Mouse (Mus musculus): ENCODE results near the gene Phospho2. TPM values are rescaled to one million over a fixed set of nuclear protein-coding genes. Genes with fewer than 3 reads are reported as not detected.

Gene Phospho2
- polyA plus RNA-seq (2015; fragmentation: Nextera tagmentation; extraction: Ambion mirVana), result 35.3 and 37.8 TPM in 2 replicates

DNA sequence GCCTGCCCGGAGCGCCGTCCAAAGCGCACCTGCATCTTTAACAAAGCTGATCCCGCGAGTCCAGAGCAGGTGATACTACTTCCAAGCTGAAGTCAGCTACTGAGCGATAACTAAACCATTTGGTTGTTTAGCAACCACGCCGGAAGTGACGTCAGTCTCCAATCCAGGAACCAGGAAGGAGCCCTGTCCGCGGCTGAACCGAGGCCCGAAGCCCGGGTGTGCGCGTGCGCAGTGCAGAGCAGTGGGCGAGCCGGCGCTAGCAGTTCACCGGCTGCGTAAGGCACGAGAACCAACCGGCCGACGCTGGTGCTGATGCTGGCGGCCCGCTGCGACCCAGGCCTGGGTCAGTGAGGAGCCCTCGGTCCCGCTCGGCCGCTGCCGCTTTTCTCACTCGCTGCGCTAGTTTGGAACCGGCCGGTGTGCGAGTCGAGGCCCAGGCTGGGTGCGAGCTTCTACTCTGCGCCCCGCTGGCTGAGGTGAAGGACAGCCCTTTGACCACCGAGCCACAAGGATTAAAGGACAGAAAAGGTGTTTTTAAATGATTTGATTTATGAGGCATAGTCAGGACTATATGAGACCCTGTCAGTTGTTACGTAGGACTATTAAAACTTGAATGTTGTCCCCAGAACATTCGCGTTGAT is at the start of gene Phospho2, which contains the start of gene Ccdc173:
Gene Phospho2, plus strand, starts transcription at position 195 of the 641 bp plus-strand sequence.
Gene Ccdc173, minus strand, starts transcription at position 147 of the 641 bp plus-strand sequence.
- no peaks in the 10 kb centered on the region for H3K9me3 ChIP-seq
- no peaks in the 10 kb centered on the region for H3K27me3 ChIP-seq (replicated peaks)
- ATAC-seq (replicated peaks), result peak; percentile 98
- H3K4me3 ChIP-seq, result peak within 1 kb of the TSS; percentile 58
- H3K27ac ChIP-seq, result peak within 1 kb of the TSS; percentile 90
- 1% methylated on average over 48 of the region's 48 CpGs for WGBS
- H3K36me3 ChIP-seq (replicated peaks), result peaks cover 14% of the 10 kb centered on the region; the same call in 1 of the 2 replicates
- peak within 1 kb of the TSS; percentile 86 for H3K9ac ChIP-seq
- peak within 1 kb of the TSS; percentile 90 for H3K4me2 ChIP-seq
- peaks cover 17% of the 10 kb centered on the region for H3K4me1 ChIP-seq

DNA sequence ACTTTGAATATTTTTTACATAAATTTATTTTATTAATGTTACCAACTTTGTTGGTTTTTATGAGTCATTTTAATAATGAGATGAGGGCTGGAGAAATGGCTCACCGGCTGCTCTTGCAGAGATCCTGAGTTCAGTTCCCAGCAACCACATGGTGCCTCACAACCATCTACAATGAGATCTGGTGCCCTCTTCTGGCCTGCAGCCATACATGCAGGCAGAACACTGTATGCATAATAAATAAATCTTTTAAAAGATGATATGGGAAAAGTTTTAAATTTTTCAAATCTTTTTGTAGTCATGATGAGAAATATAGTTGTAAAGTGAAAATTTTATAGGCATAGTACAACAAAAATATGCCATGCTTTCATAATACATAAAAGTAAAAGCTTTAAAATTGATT is 44.3 kb upstream of the Phospho2 start:
- Histone ChIP-seq H3K27ac (no peak overlapping the region), H3K9me3 (no peaks in the 10 kb centered on the region; the same call in 1 of the 2 replicates), H3K4me1 (no peaks in the 10 kb centered on the region), H3K4me2 (no peak overlapping the region), H3K27me3 (replicated peaks) (no peaks in the 10 kb centered on the region), H3K9ac (no peak overlapping the region), H3K4me3 (no peak overlapping the region), H3K36me3 (replicated peaks) (peaks cover 50% of the 10 kb centered on the region)
- WGBS, result 95% methylated on average over 1 of the region's 1 CpGs
- no peak for ATAC-seq (replicated peaks)

DNA sequence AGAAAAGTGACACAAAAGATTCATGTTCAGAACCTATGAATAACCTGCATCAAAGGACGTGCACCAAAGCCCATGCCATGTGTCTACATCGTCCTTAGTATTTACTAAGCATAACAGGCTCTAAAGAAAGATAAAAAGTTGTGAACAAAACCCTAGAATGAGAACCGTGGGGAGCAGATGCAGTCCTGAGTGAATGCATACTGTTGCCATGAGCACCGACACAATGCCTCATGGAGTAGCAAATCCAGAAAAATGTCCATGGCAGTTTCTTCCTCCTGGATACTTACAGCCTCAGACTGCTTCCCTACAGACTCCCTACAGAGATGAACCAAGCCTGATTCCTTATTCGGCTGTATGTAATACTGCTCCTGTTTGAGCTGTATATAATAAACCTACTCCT is 28.4 kb upstream of the Phospho2 start:
- Histone ChIP-seq H3K4me1 (no peaks in the 10 kb centered on the region), H3K4me2 (no peak overlapping the region), H3K36me3 (replicated peaks) (no peaks in the 10 kb centered on the region), H3K9ac (no peak overlapping the region), H3K27ac (no peak overlapping the region), H3K4me3 (no peak overlapping the region), H3K27me3 (replicated peaks) (no peaks in the 10 kb centered on the region), H3K9me3 (no peaks in the 10 kb centered on the region)
- 21% methylated on average over 5 of the region's 5 CpGs for WGBS
- no peak for ATAC-seq (replicated peaks)

DNA sequence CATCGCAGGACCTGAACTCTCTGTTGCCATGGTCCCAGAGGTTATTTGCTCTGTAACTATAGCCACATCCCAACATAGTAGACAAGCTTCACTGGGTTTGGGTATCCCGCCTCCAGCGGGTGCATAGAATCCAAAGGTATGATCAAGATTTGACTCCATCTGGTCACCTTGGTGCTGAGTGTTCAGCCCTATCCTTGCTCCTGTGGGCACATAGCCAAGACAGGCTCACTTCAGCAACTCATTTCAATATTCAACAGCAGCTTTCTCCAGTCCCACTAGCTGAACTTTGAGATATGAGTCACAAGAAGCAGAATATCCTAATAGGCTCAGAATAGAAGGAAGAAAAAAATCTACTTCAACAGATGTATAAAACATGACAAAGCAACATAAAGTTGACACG is 26.1 kb upstream of the Phospho2 start:
- H3K9ac ChIP-seq, result no peak overlapping the region
- no peaks in the 10 kb centered on the region for H3K36me3 ChIP-seq (replicated peaks)
- WGBS, result 91% methylated on average over 4 of the region's 4 CpGs
- no peaks in the 10 kb centered on the region for H3K9me3 ChIP-seq
- H3K27ac ChIP-seq, result no peak overlapping the region
- no peaks in the 10 kb centered on the region for H3K27me3 ChIP-seq (replicated peaks)
- no peak overlapping the region for H3K4me2 ChIP-seq
- ATAC-seq (replicated peaks), result no peak
- no peak overlapping the region for H3K4me3 ChIP-seq
- H3K4me1 ChIP-seq, result no peaks in the 10 kb centered on the region

DNA sequence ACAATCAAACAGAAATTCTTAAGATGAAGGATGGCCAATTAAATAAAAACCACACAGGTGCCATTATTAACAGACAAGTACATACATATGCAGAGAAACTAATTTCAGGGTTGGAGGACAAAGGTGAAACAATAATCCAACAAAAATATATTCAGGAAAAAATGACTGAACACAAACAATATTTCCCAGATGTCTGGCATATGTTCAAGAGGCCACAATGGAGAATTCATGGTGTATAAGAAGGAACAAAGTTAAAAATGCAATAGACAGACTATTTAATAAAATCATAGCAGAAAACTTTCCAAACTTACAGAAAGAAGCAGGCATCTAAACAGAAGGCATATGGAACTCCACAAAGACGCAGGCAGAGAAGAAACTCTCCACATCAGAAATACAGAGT is 24.7 kb upstream of the Phospho2 start:
- no peaks in the 10 kb centered on the region for H3K27me3 ChIP-seq (replicated peaks)
- ATAC-seq (replicated peaks), result no peak
- H3K27ac ChIP-seq, result no peak overlapping the region
- no peaks in the 10 kb centered on the region for H3K36me3 ChIP-seq (replicated peaks)
- no peaks in the 10 kb centered on the region for H3K9me3 ChIP-seq
- H3K4me2 ChIP-seq, result no peak overlapping the region
- WGBS, result 80% methylated on average over 1 of the region's 1 CpGs
- H3K9ac ChIP-seq, result no peak overlapping the region
- no peak overlapping the region for H3K4me3 ChIP-seq
- no peaks in the 10 kb centered on the region for H3K4me1 ChIP-seq

DNA sequence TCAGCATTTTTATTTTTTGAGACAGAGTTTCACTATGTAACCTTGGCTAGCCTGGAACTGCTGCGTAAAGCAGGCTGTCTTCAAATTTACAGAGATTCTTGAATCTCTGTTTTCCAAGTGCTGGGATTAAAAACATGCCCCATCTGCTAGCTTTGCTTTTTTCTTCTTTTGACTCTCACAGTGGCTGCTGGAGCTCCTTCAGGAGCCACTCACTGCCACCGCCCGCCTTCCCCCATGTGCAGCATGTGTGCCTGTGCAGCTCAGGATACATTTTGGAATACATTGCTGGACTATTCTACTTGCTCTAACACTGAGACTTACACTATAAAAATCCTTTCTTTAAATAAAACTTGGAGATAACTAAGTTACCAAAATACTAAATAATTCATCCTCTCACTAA is 16.1 kb upstream of the Phospho2 start:
- H3K4me3 ChIP-seq, result no peak overlapping the region
- no peaks in the 10 kb centered on the region for H3K9me3 ChIP-seq
- no peak for ATAC-seq (replicated peaks)
- H3K27me3 ChIP-seq (replicated peaks), result no peaks in the 10 kb centered on the region
- 98% methylated on average over 3 of the region's 3 CpGs for WGBS
- no peaks in the 10 kb centered on the region for H3K4me1 ChIP-seq
- no peak overlapping the region for H3K9ac ChIP-seq
- H3K36me3 ChIP-seq (replicated peaks), result no peaks in the 10 kb centered on the region
- no peak overlapping the region for H3K27ac ChIP-seq
- H3K4me2 ChIP-seq, result no peak overlapping the region

DNA sequence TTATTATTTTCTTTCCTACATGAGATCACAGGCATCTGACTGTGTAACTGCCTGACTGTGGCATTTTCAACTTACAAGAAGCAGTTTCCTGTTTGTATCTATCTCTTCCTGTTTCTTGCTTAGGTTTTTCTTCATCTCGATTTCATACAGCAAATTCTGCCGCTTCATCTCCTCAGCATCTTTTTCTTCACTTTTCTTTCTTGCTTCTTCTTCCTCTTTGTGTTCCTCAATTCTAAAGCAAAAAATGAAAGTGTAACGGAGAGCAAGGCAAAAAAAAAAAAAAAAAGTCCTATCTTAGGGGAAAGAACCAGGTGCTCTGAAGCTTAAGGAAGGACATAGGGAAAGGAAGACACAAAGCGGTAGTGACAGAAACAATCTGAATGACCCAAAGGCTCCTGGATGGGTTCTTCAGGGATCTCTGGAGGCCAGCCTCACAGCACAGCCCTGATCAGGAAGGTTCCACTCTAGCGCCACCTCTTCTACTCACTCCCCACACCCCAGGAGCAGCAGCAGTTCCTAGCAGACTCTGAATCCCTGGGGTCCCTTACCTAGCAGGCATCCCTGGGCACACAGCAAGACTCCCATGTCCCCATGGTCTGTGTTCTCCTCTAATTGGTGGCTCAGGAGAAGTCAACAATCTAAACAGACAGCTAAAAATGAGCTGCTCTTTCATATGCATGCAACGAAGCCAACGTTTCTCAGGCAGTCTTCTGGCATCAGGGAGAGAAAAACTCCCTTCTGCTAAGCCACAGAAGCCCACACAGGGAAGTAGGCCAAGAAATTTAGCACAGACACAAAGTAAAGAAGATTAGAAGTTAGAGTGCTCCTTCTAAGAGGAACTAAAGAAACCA is 11.2 kb upstream of the Phospho2 start:
- Histone ChIP-seq H3K4me2 (no peak overlapping the region), H3K4me3 (no peak overlapping the region), H3K36me3 (replicated peaks) (0 out of 2 replicates have a peak, but pooled peaks cover 6% of the 10 kb centered on the region), H3K9ac (no peak overlapping the region), H3K4me1 (no peaks in the 10 kb centered on the region), H3K27me3 (replicated peaks) (no peaks in the 10 kb centered on the region), H3K9me3 (no peaks in the 10 kb centered on the region), H3K27ac (no peak overlapping the region)
- no peak for ATAC-seq (replicated peaks)
- WGBS, result 70% methylated on average over 7 of the region's 7 CpGs

DNA sequence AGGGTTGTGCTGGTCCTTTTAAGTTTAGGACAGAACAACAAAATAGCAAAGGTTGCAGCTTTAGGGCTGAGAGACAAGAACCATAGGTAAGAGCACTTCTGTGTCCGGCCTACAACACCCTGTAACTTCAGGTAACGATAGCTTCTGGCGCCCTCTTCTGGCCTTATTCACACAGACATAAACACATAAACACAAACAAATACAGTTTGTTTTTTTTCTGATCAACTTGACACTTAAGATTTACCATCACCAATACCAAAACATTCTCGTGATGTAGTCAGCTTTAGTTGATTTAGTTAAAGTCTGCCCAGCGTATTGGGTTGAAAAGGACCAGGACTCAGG is 10.6 kb upstream of the Phospho2 start:
- Histone ChIP-seq H3K36me3 (replicated peaks) (0 out of 2 replicates have a peak, but pooled peaks cover 6% of the 10 kb centered on the region), H3K9me3 (no peaks in the 10 kb centered on the region), H3K4me1 (no peaks in the 10 kb centered on the region), H3K27me3 (replicated peaks) (no peaks in the 10 kb centered on the region), H3K9ac (no peak overlapping the region), H3K4me3 (no peak overlapping the region), H3K27ac (no peak overlapping the region), H3K4me2 (no peak overlapping the region)
- 48% methylated on average over 5 of the region's 5 CpGs for WGBS
- ATAC-seq (replicated peaks), result no peak

DNA sequence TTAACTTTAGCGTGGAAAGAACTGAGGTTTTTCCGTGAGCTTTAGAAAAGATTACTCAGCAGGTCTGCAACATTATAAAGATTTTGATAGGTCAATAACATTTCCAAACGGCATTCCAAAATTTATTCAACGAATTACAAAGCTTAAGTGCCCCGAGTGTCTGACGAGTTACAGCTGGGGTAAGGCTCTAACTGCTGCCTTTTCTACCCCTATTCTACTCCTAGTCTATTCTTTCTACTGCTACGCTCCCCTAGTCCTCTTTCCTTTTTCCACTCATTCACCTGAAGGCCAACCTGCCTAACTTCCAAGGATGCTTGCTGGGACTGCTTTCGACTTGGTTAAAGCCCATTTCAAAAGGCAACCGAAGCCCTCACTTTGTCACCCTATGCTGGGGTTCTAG is 449 bp upstream of the Phospho2 start:
- H3K9me3 ChIP-seq, result no peaks in the 10 kb centered on the region
- WGBS, result 27% methylated on average over 9 of the region's 9 CpGs

DNA sequence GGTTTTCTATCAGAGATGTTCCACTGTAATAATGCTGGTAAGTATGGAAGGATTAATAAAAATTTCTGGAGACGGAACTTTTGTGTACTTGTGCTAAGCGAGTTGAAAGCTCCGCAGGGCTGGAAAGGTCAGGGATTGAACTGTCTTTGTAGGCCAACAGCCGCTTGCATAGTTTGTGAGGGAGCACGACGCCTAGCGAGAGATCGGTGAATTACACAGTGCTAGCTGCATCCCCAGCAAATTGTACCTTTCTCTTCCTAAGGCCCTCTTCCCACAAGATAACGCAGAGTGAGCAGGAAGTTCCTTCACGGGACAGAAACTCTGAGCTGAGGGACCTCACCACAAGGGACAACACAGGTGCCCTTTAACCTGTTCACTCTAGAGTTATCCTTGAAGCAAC is 862 bp downstream of the Phospho2 start:
- peak; percentile 18; the same call in 1 of the 2 replicates for ATAC-seq (replicated peaks)
- under 1% methylated on average over 10 of the region's 10 CpGs for WGBS
- H3K27ac ChIP-seq, result peak overlapping the region; percentile 90; the same call in 1 of the 2 replicates

More for the DNA sequence above, 449 bp upstream of the Phospho2 start:
- 0 out of 2 replicates have a peak, but pooled peaks cover 13% of the 10 kb centered on the region for H3K36me3 ChIP-seq (replicated peaks)
- H3K4me2 ChIP-seq, result peak overlapping the region; percentile 90
- peak; percentile 28 for ATAC-seq (replicated peaks)
- H3K27me3 ChIP-seq (replicated peaks), result no peaks in the 10 kb centered on the region
- peak overlapping the region; percentile 65 for H3K9ac ChIP-seq
- H3K4me1 ChIP-seq, result peaks cover 17% of the 10 kb centered on the region
- H3K4me3 ChIP-seq, result peak overlapping the region; percentile 58
- peak overlapping the region; percentile 90 for H3K27ac ChIP-seq

DNA sequence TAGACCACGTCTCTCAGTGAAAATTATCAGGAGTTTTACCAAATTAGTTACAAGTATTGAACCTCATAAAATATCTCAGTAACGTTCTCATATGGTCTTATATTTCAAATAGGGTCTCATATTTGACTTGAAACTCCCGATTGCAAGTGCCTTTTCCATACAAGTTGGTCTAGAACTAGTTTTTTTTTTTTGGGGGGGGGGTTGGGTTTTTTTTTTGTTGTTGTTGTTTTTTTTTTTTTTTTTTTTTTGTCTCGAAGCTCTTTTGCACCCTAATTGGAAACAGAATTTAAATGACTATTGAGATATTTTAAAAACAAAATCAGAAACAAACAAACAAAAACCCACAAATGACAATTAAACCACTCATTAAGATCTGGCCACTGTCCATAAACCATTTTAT is 1.3 kb downstream of the Phospho2 start:
- H3K36me3 ChIP-seq (replicated peaks), result peaks cover 20% of the 10 kb centered on the region
- H3K4me2 ChIP-seq, result peak overlapping the region; percentile 90
- peaks cover 17% of the 10 kb centered on the region for H3K4me1 ChIP-seq
- no peak for ATAC-seq (replicated peaks)
- no peak overlapping the region for H3K9ac ChIP-seq
- peak overlapping the region; percentile 58; the same call in 1 of the 2 replicates for H3K4me3 ChIP-seq
- 76% methylated on average over 4 of the region's 4 CpGs for WGBS
- no peaks in the 10 kb centered on the region for H3K9me3 ChIP-seq
- H3K27me3 ChIP-seq (replicated peaks), result no peaks in the 10 kb centered on the region
- H3K27ac ChIP-seq, result 0 out of 2 replicates have a peak overlapping the region, but pooled peaks have one; percentile 90

More for the DNA sequence above, 862 bp downstream of the Phospho2 start:
- H3K9ac ChIP-seq, result peak overlapping the region; percentile 86; the same call in 1 of the 2 replicates
- H3K27me3 ChIP-seq (replicated peaks), result no peaks in the 10 kb centered on the region
- peak overlapping the region; percentile 58 for H3K4me3 ChIP-seq
- H3K4me2 ChIP-seq, result peak overlapping the region; percentile 90
- no peaks in the 10 kb centered on the region for H3K9me3 ChIP-seq
- peaks cover 16% of the 10 kb centered on the region; the same call in 1 of the 2 replicates for H3K36me3 ChIP-seq (replicated peaks)
- peaks cover 17% of the 10 kb centered on the region for H3K4me1 ChIP-seq

DNA sequence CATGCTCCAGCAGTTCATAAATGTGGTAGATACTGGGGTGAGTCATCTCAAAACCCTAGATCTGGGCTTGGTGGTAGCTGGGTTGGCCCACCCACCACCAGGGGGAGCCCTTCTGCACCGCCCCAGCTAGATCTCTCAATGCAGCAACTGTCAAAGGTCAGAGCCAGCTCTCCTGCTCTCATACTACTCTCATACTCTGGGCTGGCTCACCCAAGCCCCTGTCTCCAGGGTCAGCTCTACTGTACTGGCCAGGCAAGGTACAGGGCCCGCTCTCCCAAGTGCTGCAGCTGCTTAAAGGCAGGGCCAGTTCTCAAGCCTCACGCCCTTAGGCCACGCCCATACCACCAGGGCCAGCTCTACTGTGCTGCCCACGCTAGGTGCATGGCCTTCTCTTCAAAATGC is 13.5 kb downstream of the Phospho2 start:
- H3K9me3 ChIP-seq, result no peaks in the 10 kb centered on the region
- H3K9ac ChIP-seq, result no peak overlapping the region
- no peaks in the 10 kb centered on the region for H3K27me3 ChIP-seq (replicated peaks)
- no peaks in the 10 kb centered on the region for H3K36me3 ChIP-seq (replicated peaks)
- H3K4me3 ChIP-seq, result no peak overlapping the region
- no peaks in the 10 kb centered on the region for H3K4me1 ChIP-seq
- 57% methylated on average over 5 of the region's 5 CpGs for WGBS
- H3K4me2 ChIP-seq, result no peak overlapping the region
- no peak for ATAC-seq (replicated peaks)
- H3K27ac ChIP-seq, result no peak overlapping the region
